Mouse (Mus musculus): ENCODE results near the gene Cd27. TPM values are rescaled to one million over a fixed set of nuclear protein-coding genes. Genes with fewer than 3 reads are reported as not detected.

Cd27 gene
- total and polyA plus RNA-seq, 3 experiments, result 0.87 TPM; not detected in 2

DNA sequence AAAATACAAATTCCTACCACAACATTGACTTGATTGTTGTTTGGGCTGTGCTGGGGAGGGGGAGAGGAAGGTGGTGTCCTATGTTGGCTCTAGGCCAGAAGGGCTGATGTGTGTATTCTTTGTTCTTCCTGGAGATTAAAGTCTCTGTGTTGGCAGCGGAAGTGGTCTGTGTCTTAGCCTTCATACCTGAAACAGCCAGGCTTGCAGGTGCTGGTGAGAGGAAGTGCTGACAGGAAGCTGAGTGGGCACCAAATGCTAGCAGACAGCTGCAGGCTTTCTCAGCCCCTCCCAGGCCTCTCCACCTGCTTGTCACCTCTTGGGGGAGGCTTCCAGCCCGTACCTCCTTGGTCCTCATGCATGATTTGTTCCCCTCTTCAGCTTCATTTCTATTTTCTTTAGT lies 14.7 kb downstream of the Cd27 start:
- ATAC-seq (ENCODE audit: extremely low read depth, insufficient number of reproducible peaks, low FRiP score, poor library complexity, severe bottlenecking), result no peak
- Histone ChIP-seq H3K4me1 (ENCODE audit: insufficient read depth, low read depth, low read length) (peaks cover 11% of the 10 kb centered on the region), H3K4me3 (ENCODE audit: low read depth, low read length) (no peak overlapping the region), H3K9me3 (replicated peaks) (no peaks in the 10 kb centered on the region), H3K27me3 (ENCODE audit: insufficient read depth, low read length) (no peaks in the 10 kb centered on the region), H3K36me3 (replicated peaks) (peaks cover 92% of the 10 kb centered on the region)
- TF ChIP-seq GATA2 (IDR thresholded peaks at IDR 0.05; ENCODE audit: borderline replicate concordance, low read depth, low read length), result no peak
- DNase-seq (ENCODE audit: low spot score), result no peak

DNA sequence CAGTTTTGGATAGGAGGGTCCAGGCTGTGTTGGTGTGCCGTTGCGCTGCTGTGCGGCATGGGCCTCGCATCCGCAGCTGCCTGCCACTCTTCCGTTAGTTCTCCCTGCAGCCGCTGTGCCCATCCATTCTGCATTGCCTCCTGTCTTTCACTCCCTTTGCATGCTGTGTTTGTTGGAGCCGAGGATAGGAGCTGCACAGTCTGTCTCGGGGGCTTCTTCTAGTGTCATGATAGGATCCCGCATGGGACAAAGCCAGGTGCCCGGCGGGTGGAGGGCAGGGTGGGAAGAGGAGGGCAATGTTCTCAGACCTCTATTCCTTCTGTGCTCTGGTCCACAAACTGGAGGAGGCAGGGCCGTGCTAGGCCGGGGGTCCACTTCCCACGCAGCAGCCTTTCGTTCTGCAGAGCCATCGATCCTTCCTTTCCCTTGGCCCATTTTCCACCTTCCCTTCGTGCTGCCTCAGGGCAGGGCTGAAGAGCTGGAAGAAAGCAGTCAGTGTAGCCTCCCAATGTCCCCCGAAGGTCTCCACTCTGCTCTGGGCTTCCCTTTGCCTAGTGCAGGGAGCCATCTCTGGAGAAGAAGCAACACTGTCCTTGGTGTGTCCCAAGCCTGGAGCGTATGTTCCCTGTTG lies 15.6 kb downstream of the Cd27 start:
- no peaks in the 10 kb centered on the region for H3K27me3 ChIP-seq (ENCODE audit: insufficient read depth, low read length)
- no peak for ATAC-seq (ENCODE audit: extremely low read depth, insufficient number of reproducible peaks, low FRiP score, poor library complexity, severe bottlenecking)
- H3K9me3 ChIP-seq (replicated peaks), result no peaks in the 10 kb centered on the region
- H3K36me3 ChIP-seq (replicated peaks), result peaks cover 85% of the 10 kb centered on the region
- TF ChIP-seq POLR2AphosphoS5 (IDR thresholded peaks at IDR 0.05; ENCODE audit: insufficient replicate concordance, low read depth, low read length), result no peak
- TF ChIP-seq TAL1 (conservative IDR thresholded peaks at IDR 0.05; ENCODE audit: low read depth, low read length), result no peak
- TF ChIP-seq CTCF (IDR thresholded peaks at IDR 0.05; ENCODE audit: low read depth, low read length), result no peak
- H3K4me3 ChIP-seq (ENCODE audit: low read depth, low read length), result no peak overlapping the region
- DNase-seq (ENCODE audit: low spot score), result no peak
- H3K4me1 ChIP-seq (ENCODE audit: insufficient read depth, low read depth, low read length), result peaks cover 19% of the 10 kb centered on the region

DNA sequence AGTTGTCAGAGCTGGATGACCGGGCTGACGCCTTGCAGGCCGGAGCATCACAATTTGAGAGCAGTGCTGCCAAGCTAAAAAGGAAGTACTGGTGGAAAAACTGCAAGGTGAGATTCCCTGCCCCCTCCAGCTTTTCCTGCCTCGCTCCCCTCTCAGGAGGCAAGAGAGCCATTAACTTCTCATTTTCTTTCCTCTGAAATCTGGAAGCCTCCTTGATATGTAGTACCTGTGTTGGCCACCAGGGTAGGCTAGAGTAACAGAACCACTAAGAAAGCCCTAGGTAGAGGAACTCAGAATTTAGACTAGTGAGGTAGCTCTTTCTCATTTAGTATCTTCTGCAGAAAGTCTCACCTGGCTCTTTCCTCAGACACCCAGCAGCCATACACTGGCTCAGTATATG lies 17.8 kb downstream of the Cd27 start:
- DNase-seq (ENCODE audit: low spot score) (peak; percentile 22), ATAC-seq (ENCODE audit: extremely low read depth, insufficient number of reproducible peaks, low FRiP score, poor library complexity, severe bottlenecking) (no peak)
- H3K4me1 ChIP-seq (ENCODE audit: insufficient read depth, low read depth, low read length), result peaks cover 30% of the 10 kb centered on the region
- no peak overlapping the region for H3K4me3 ChIP-seq (ENCODE audit: low read depth, low read length)
- TF ChIP-seq CTCF (IDR thresholded peaks at IDR 0.05; ENCODE audit: low read depth, low read length), result peak; percentile 59
- TF ChIP-seq GATA2 (IDR thresholded peaks at IDR 0.05; ENCODE audit: borderline replicate concordance, low read depth, low read length), result no peak
- no peak for TF ChIP-seq TAL1 (conservative IDR thresholded peaks at IDR 0.05; ENCODE audit: low read depth, low read length)
- no peak for TF ChIP-seq POLR2AphosphoS5 (IDR thresholded peaks at IDR 0.05; ENCODE audit: insufficient replicate concordance, low read depth, low read length)
- no peak for TF ChIP-seq GATA1 (IDR thresholded peaks at IDR 0.05; ENCODE audit: borderline replicate concordance, low read length)
- H3K27me3 ChIP-seq (ENCODE audit: insufficient read depth, low read length), result peaks cover 2% of the 10 kb centered on the region; the same call in 1 of the 2 replicates
- H3K9me3 ChIP-seq (replicated peaks), result no peaks in the 10 kb centered on the region
- peaks cover 64% of the 10 kb centered on the region for H3K36me3 ChIP-seq (replicated peaks)

DNA sequence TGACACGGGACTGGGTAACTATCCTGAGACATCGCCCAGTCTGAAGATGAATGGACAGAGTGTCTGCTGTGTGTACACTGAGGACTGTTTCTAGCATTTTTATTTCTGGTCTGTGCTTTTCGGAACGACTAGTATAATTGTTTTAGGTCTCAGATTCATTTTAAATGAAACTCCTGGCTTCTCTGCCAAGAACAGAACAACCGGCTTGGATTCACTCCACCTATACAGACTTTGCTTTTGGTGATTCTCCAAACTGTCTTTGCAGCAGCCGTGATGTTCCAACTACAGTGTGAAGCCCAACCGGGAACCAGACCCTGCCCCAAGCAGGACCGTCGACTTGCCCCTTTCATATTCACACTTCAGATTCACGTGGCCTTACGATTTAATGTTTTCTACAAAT lies 18.9 kb downstream of the Cd27 start:
- no peak for DNase-seq (ENCODE audit: low spot score)
- peaks cover 55% of the 10 kb centered on the region for H3K36me3 ChIP-seq (replicated peaks)
- no peak overlapping the region for H3K4me3 ChIP-seq (ENCODE audit: low read depth, low read length)
- H3K27me3 ChIP-seq (ENCODE audit: insufficient read depth, low read length), result peaks cover 11% of the 10 kb centered on the region
- H3K4me1 ChIP-seq (ENCODE audit: insufficient read depth, low read depth, low read length), result peaks cover 30% of the 10 kb centered on the region
- TF ChIP-seq GATA1 (IDR thresholded peaks at IDR 0.05; ENCODE audit: borderline replicate concordance, low read length), result no peak
- TF ChIP-seq POLR2AphosphoS5 (IDR thresholded peaks at IDR 0.05; ENCODE audit: insufficient replicate concordance, low read depth, low read length), result no peak
- TF ChIP-seq CTCF (IDR thresholded peaks at IDR 0.05; ENCODE audit: low read depth, low read length), result no peak
- no peak for TF ChIP-seq GATA2 (IDR thresholded peaks at IDR 0.05; ENCODE audit: borderline replicate concordance, low read depth, low read length)
- no peak for TF ChIP-seq TAL1 (conservative IDR thresholded peaks at IDR 0.05; ENCODE audit: low read depth, low read length)
- ATAC-seq (ENCODE audit: extremely low read depth, insufficient number of reproducible peaks, low FRiP score, poor library complexity, severe bottlenecking), result no peak
- H3K9me3 ChIP-seq (replicated peaks), result no peaks in the 10 kb centered on the region

DNA sequence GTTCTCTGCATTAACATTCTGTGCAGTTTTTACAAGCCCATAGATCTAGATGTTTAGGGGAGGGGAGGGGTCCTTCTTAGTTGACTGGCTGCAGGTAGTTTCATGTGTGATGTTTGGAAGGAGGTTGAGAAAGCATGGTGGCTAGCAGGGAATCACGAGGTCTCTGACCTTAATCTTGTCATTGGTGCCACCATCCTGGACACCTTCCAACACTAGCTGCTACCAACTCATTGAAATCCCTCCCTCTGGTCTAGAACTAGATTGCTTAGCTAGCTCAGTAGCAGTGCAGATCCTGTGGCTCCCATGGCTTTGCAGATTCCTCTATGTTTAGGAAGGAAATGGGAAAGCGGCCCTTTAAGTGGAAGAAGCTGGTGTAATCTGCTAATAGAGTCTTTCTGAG lies 19.9 kb downstream of the Cd27 start:
- ATAC-seq (ENCODE audit: extremely low read depth, insufficient number of reproducible peaks, low FRiP score, poor library complexity, severe bottlenecking) (no peak), DNase-seq (ENCODE audit: low spot score) (no peak)
- H3K27me3 ChIP-seq (ENCODE audit: insufficient read depth, low read length), result peaks cover 17% of the 10 kb centered on the region
- H3K9me3 ChIP-seq (replicated peaks), result no peaks in the 10 kb centered on the region
- H3K36me3 ChIP-seq (replicated peaks), result peaks cover 45% of the 10 kb centered on the region
- peaks cover 30% of the 10 kb centered on the region for H3K4me1 ChIP-seq (ENCODE audit: insufficient read depth, low read depth, low read length)
- TF ChIP-seq GATA2 (IDR thresholded peaks at IDR 0.05; ENCODE audit: borderline replicate concordance, low read depth, low read length), result no peak
- no peak for TF ChIP-seq CTCF (IDR thresholded peaks at IDR 0.05; ENCODE audit: low read depth, low read length)
- no peak for TF ChIP-seq POLR2AphosphoS5 (IDR thresholded peaks at IDR 0.05; ENCODE audit: insufficient replicate concordance, low read depth, low read length)
- no peak for TF ChIP-seq GATA1 (IDR thresholded peaks at IDR 0.05; ENCODE audit: borderline replicate concordance, low read length)
- no peak for TF ChIP-seq TAL1 (conservative IDR thresholded peaks at IDR 0.05; ENCODE audit: low read depth, low read length)
- no peak overlapping the region; the same call in 1 of the 2 replicates for H3K4me3 ChIP-seq (ENCODE audit: low read depth, low read length)

DNA sequence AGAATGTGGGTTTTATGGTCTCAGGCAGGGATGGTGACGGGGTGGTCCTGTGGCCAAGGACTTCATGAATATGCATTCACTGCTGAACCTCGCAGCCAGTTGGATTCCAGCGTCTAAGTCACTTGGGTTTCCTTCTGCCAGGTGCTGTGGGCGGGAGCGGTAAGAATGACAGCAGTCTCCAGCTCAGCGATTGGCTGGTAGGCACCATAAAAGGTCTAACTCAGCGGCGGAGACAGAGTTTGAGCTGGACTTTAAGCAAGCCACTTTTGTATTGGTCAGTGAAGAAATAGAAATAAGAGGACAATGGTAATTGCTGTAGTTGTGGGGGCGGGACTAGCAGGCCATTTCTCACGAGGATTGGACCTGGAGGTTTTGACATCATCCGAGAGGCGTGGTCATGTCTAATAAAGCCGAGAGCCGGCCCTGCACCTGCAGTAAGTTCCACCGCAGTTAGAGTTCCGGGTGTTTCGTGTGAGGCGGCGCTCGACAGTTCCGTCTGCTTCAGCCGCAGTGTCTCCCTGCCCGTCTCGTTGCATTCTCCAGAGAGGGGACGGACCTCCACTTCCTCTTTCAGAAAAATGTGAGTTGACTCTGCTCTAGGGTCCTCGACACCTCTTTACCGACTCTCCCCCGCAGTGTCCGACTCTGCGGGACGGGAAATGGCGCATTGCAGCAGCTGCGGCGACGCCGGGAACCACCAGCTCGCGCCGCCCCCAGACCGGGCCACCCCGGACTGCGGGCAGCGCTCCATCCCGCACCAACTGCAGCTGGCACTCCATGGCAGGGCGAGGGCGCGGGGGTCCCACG lies 21.5 kb downstream of the Cd27 start, which contains the start of gene Vamp1:
Gene Vamp1 (plus strand): TSS at position 404 of the 807 bp plus-strand sequence.
- Histone ChIP-seq H3K4me1 (ENCODE audit: insufficient read depth, low read depth, low read length) (peaks cover 30% of the 10 kb centered on the region), H3K36me3 (replicated peaks) (peaks cover 29% of the 10 kb centered on the region), H3K4me3 (ENCODE audit: low read depth, low read length) (peak within 1 kb of the TSS; percentile 79), H3K27me3 (ENCODE audit: insufficient read depth, low read length) (peaks cover 29% of the 10 kb centered on the region), H3K9me3 (replicated peaks) (no peaks in the 10 kb centered on the region)
- TF ChIP-seq GATA1 (IDR thresholded peaks at IDR 0.05; ENCODE audit: borderline replicate concordance, low read length) (no peak), GATA2 (IDR thresholded peaks at IDR 0.05; ENCODE audit: borderline replicate concordance, low read depth, low read length) (no peak), TAL1 (conservative IDR thresholded peaks at IDR 0.05; ENCODE audit: low read depth, low read length) (no peak), CTCF (IDR thresholded peaks at IDR 0.05; ENCODE audit: low read depth, low read length) (no peak), POLR2AphosphoS5 (IDR thresholded peaks at IDR 0.05; ENCODE audit: insufficient replicate concordance, low read depth, low read length) (peak; percentile 87)
- DNase-seq (ENCODE audit: low spot score) (peak; percentile 97), ATAC-seq (ENCODE audit: extremely low read depth, insufficient number of reproducible peaks, low FRiP score, poor library complexity, severe bottlenecking) (peak; percentile 93)

Data from G1E (cell line).